Mouse (Mus musculus) layer of hippocampus, postnatal 14 days (tissue): ENCODE data around the gene H2al1f. TPM values are rescaled to one million over a fixed set of nuclear protein-coding genes. Genes with fewer than 3 reads are reported as not detected.
A peak's percentile ranks its signal among the peaks of the same experiment; 100 is the strongest.
"Not testable (repeated sequence)": the region's sequence is repeated elsewhere in the genome, so short reads cannot be mapped to it uniquely, and the experiment has no call there.

Experiments used
- DNase-seq, 2 experiments: peaks; one replicate each; pipeline ENCODE4 v3.0.0; 2021 to 2022; ENCODE audit warnings: low spot score in 2 of 2, mixed read lengths in 1 of 2
- long read RNA-seq, 2 experiments: library from polyadenylated mRNA; stranded (forward); transcript quantifications; one replicate each; pipeline ENCODE4 v2.0.0; 2021
- total RNA-seq, 2 experiments: library from RNA; stranded (reverse); gene quantifications; 2 replicates each; pipeline ENCODE4 v1.2.3; 2021

Gene H2al1f
- total RNA-seq = not detected
- long read RNA-seq, experiment 1 = 0 reads
- long read RNA-seq, experiment 2 = 0 reads

GRCm38 (mm10) chrX:11314858-11315257 is at the start of gene H2al1f:
H2al1f (plus strand) TSS chrX:11315158.
- DNase-seq = not testable (repeated sequence)

DNA sequence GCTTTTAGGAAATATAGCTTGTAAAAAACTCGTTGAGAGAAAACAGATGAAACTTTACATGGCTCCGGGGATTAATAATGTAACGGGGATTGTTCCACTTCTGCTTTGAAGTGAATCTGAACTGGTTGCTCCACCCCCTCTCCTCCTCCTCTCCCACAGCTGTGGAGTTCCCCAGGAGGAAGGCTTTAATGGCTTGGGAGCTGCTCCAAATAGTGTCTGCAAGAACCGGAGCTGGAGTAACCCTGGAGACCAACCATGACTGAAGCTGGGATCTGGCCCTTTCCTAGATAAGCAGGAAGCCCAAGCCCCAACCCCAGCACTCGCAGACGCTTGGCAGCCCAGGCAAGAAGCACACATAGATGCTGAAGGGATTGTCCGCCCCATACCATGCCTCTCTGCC is 47.2 kb upstream of the H2al1f start:
- peak in 1 of 2 experiments; percentile 17 for DNase-seq

GRCm38 (mm10) chrX:11269074-11269473 is 45.9 kb upstream of the H2al1f start:
- DNase-seq = peak; percentile 28 to 53

DNA sequence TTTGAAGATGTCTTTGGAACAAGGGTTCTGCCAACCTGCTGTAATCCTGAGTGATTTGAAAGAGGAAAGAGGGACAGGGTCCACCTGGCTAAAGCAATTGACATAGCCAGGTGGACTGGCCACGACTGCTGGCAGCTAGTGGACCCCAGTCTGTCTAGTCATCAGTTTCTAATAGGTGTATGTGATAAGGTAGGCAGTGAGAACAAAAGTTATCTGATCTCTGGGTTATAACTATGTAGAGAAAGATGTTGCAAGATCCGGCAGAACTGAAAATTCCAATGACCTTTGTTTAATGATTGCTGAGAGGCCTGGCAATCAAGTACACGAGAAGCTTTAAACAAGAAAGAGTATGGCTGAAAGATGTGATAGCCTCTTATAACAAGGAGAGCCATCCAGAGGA is 41.8 kb upstream of the H2al1f start:
- DNase-seq = no peak

DNA sequence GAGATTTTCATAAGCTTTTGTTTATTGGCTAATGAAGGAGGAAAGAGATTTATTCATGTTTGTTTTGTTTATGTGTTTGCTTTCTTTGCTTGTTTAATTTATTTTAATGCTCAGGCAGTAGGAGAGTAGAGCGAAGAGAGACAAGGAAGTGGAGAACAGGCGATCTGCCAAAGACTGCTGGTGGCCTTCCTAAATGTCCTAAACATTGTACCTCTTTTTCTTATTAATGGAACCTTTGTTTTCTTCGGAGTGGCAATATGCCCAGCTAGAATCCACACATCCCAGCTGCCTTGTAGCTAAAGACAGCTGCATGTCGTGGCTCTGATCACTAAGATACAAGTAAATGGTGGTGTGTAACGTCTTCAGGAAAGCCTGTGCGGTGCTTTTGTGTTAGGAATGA is 37.9 kb upstream of the H2al1f start:
- DNase-seq = peak in 1 of 2 experiments; percentile 14

GRCm38 (mm10) chrX:11280741-11281140 is 34.2 kb upstream of the H2al1f start:
- DNase-seq = no peak

- peak in 1 of 2 experiments; percentile 12 for DNase-seq
Observed at GRCm38 (mm10) chrX:11288306-11288882, 26.6 kb upstream of the H2al1f start.

- DNase-seq = no peak
Observed at GRCm38 (mm10) chrX:11289244-11289643, 25.7 kb upstream of the H2al1f start.

- not testable (repeated sequence) for DNase-seq
Observed at GRCm38 (mm10) chrX:11298957-11299356, 16.0 kb upstream of the H2al1f start, which contains the start of gene H2al1a. H2al1a (plus strand) TSS chrX:11299257.

DNA sequence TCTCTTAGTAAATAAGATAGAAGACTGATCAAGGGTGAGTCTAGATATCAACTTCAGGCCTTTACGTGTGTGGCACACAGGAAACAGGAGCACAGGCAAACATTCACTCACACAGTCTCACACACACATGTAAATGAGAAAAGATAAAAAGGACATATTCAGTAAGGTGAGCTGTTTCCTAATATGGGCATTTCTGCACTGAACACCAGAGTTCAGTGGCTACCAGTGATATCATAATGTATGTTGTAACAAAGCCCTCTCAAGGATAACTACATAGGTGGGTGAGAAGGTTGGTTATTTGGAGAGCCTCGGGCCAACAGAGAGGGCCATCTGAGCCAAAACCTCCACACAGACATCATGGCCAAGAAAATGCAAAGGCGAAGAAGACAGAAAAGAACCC is 12.8 kb upstream of the H2al1f start, which contains the start of gene H2al1b:
Gene H2al1b, plus strand, starts transcription at position 301 of the 400 bp plus-strand sequence.
- DNase-seq = not testable (repeated sequence)

DNA sequence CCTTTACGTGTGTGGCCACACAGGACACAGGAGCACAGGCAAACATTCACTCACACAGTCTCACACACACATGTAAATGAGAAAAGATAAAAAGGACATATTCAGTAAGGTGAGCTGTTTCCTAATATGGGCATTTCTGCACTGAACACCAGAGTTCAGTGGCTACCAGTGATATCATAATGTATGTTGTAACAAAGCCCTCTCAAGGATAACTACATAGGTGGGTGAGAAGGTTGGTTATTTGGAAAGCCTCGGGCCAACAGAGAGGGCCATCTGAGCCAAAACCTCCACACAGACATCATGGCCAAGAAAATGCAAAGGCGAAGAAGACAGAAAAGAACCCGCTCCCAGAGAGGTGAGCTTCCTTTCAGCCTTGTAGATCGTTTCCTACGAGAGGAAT is 9.6 kb upstream of the H2al1f start, which contains the start of gene H2al1c:
Gene H2al1c, plus strand, starts transcription at position 301 of the 400 bp plus-strand sequence.
- DNase-seq = not testable (repeated sequence)

DNA sequence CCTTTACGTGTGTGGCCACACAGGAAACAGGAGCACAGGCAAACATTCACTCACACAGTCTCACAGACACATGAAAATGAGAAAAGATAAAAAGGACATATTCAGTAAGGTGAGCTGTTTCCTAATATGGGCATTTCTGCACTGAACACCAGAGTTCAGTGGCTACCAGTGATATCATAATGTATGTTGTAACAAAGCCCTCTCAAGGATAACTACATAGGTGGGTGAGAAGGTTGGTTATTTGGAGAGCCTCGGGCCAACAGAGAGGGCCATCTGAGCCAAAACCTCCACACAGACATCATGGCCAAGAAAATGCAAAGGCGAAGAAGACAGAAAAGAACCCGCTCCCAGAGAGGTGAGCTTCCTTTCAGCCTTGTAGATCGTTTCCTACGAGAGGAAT is 6.4 kb upstream of the H2al1f start, which contains the start of gene H2al1d:
Gene H2al1d, plus strand, starts transcription at position 301 of the 400 bp plus-strand sequence.
- DNase-seq = not testable (repeated sequence)

- not testable (repeated sequence) for DNase-seq
Observed at GRCm38 (mm10) chrX:11311634-11312033, 3.3 kb upstream of the H2al1f start, which contains the start of gene H2al1e. H2al1e (plus strand) TSS chrX:11311934.

DNA sequence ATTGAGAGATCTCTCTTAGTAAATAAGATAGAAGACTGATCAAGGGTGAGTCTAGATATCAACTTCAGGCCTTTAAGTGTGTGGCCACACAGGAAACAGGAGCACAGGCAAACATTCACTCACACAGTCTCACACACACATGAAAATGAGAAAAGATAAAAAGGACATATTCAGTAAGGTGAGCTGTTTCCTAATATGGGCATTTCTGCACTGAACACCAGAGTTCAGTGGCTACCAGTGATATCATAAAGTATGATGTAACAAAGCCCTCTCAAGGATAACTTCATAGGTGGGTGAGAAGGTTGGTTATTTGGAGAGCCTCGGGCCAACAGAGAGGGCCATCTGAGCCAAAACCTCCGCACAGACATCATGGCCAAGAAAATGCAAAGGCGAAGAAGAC is 3.0 kb downstream of the H2al1f start, which contains the start of gene H2al1g:
Gene H2al1g, plus strand, starts transcription at position 301 of the 400 bp plus-strand sequence.
- not testable (repeated sequence) for DNase-seq

GRCm38 (mm10) chrX:11321192-11321591 is 6.2 kb downstream of the H2al1f start, which contains the start of gene H2al1h:
H2al1h (plus strand) TSS chrX:11321492.
- DNase-seq = not testable (repeated sequence)

GRCm38 (mm10) chrX:11324359-11324758 is 9.4 kb downstream of the H2al1f start, which contains the start of gene H2al1i:
H2al1i (plus strand) TSS chrX:11324659.
- not testable (repeated sequence) for DNase-seq

GRCm38 (mm10) chrX:11327522-11327921 is 12.6 kb downstream of the H2al1f start, which contains the start of gene H2al1j:
H2al1j (plus strand) TSS chrX:11327822.
- not testable (repeated sequence) for DNase-seq

DNA sequence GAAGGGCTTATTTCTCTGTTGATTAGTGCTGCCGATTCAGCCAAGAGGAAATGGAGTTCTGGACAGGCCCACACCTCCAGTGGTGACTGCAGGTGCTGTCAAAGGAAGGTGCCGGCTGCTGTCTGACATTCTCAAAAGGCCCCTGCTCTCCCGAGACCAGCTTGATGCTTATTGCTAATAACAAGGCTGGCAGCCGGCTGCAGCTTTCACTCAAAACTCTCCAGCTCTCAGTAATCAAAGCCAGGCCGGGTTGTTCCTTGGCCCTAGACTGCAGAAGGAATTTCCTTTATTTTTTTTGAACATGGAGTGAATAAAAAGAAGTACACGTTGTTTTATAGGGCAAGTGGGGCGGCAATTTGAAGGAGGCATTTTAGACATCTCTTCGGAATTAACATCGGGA is 30.8 kb downstream of the H2al1f start:
- DNase-seq = peak in 1 of 2 experiments; percentile 40

GRCm38 (mm10) chrX:11346756-11347155 is 31.8 kb downstream of the H2al1f start:
- DNase-seq = no peak

GRCm38 (mm10) chrX:11360823-11361222 is 45.9 kb downstream of the H2al1f start:
- DNase-seq = no peak

GRCm38 (mm10) chrX:11361261-11361660 is 46.3 kb downstream of the H2al1f start:
- no peak for DNase-seq

GRCm38 (mm10) chrX:11363890-11364289 is 48.9 kb downstream of the H2al1f start:
- no peak for DNase-seq
